16 mouse cellular contexts compared by ENCODE assay signal in the genomic region with DNA sequence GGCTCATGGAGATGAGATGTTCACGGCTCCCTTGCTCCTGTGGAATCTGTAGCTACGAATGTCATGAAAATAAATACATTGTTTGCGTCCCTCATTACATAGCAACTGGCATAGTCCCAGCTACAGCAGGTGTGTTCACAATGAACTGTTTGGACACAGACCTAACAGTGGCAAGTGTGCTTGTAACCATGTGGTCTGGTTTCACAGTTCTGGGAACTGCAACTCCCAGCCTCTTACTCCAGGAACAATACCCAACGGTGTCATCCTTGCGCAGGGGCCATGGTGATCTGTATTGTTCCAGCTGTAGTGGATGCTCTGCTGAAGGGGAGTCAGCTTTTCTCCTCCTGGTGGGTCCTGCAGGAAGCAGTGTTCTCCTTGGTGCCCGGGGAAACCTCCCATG. TPM values are rescaled to one million over a fixed set of nuclear protein-coding genes. Genes with fewer than 3 reads are reported as not detected.
DNase-seq lines count a peak whose midpoint lies in the region; ATAC-seq and TF ChIP-seq lines count a peak whose summit lies in the region.
"Had no signal": no experiment of that assay in that cellular context is flagged by ENCODE, and none has a peak within 500 bp of the region (broad histone marks: within the 10 kb centered on the region; RNA-seq: fewer than 3 reads in every experiment).

No protein-coding gene starts in this region.

- peaks cover 24% of the 10 kb centered on the region for H3K36me3 ChIP-seq in intestine, embryonic 15.5 days

- H3K4me1 ChIP-seq in cerebellum, adult 2 months (ENCODE audit: control insufficient read depth, insufficient read depth, low read length): peaks cover 35% of the 10 kb centered on the region
- peaks cover 4% of the 10 kb centered on the region; the same call in 1 of the 2 replicates for H3K4me1 ChIP-seq in intestine, embryonic 15.5 days (replicated peaks)

- 15% methylated on average over 6 of the region's 6 CpGs for WGBS in cerebellum, adult 2 months
- 88% methylated on average over 6 of the region's 6 CpGs for WGBS in intestine, embryonic 15.5 days

- no peak for ATAC-seq in intestine, embryonic 15.5 days
- ATAC-seq: forebrain, embryonic 13.5 days; intestine, postnatal 0 days had no signal

- TF ChIP-seq POLR2A in cerebellum, adult 2 months (IDR thresholded peaks at IDR 0.05; ENCODE audit: borderline replicate concordance, insufficient read depth, low read length): no peak

- DNase-seq in cerebellum, adult 2 months: peak; percentile 42 to 47
- no peak for DNase-seq in cerebellum, adult 8-10 months
- no peak for DNase-seq in layer of hippocampus, adult 2 months (ENCODE audit: low spot score in 2 of 2)
- no peak for DNase-seq in layer of hippocampus, adult 9-11 months
- DNase-seq in cerebellum, postnatal 36 days: peak; percentile 23 to 45
- DNase-seq in left cerebral cortex, adult 8-10 months (ENCODE audit: low spot score in 2 of 2): no peak
- DNase-seq: adrenal gland, postnatal 10 days; gastrocnemius, adult 2 months; gastrocnemius, postnatal 25 days; heart, postnatal 36 days had no signal

- no peaks in the 10 kb centered on the region for H3K9me3 ChIP-seq in intestine, embryonic 15.5 days
- H3K9me3 ChIP-seq: embryonic facial prominence, embryonic 10.5 days; forebrain, embryonic 13.5 days; heart, embryonic 12.5 days; hindbrain, embryonic 15.5 days had no signal

- no peaks in the 10 kb centered on the region for H3K27me3 ChIP-seq in cerebellum, adult 2 months (ENCODE audit: control insufficient read depth, insufficient read depth, low read length)
- no peaks in the 10 kb centered on the region for H3K27me3 ChIP-seq in intestine, embryonic 15.5 days (replicated peaks)
- H3K27me3 ChIP-seq: forebrain, embryonic 13.5 days; heart, embryonic 12.5 days; hindbrain, embryonic 15.5 days had no signal

- no peak overlapping the region for H3K4me3 ChIP-seq in cerebellum, adult 2 months (replicated peaks; ENCODE audit: insufficient read depth, low read depth, low read length)
- H3K4me3 ChIP-seq in layer of hippocampus, adult 2 months: no peak overlapping the region
- H3K4me3 ChIP-seq in intestine, embryonic 15.5 days (replicated peaks): no peak overlapping the region
- H3K4me3 ChIP-seq: embryonic facial prominence, embryonic 10.5 days; forebrain, embryonic 13.5 days; gastrocnemius, adult 2 months; heart, embryonic 12.5 days; hindbrain, embryonic 15.5 days had no signal

- H3K4me2 ChIP-seq in intestine, embryonic 15.5 days (replicated peaks): no peak overlapping the region
- H3K4me2 ChIP-seq: forebrain, embryonic 13.5 days; heart, embryonic 12.5 days; hindbrain, embryonic 15.5 days had no signal

- 0 out of 2 replicates have a peak, but pooled peaks have one; percentile 4 for TF ChIP-seq CTCF in cerebellum, adult 2 months (IDR thresholded peaks at IDR 0.05; ENCODE audit: borderline replicate concordance, insufficient read depth, low read depth, low read length)
- no peak for TF ChIP-seq CTCF in layer of hippocampus, adult 2 months (conservative IDR thresholded peaks at IDR 0.05)

- peak overlapping the region; percentile 91 for H3K27ac ChIP-seq in cerebellum, adult 2 months (ENCODE audit: insufficient read depth, low read length)
- peak overlapping the region; percentile 76; the same call in 1 of the 2 replicates for H3K27ac ChIP-seq in layer of hippocampus, adult 2 months
- H3K27ac ChIP-seq in intestine, embryonic 15.5 days: no peak overlapping the region
- H3K27ac ChIP-seq: embryonic facial prominence, embryonic 10.5 days; forebrain, embryonic 13.5 days; gastrocnemius, adult 2 months; hindbrain, embryonic 15.5 days had no signal

- no peak overlapping the region for H3K9ac ChIP-seq in intestine, embryonic 15.5 days
- H3K9ac ChIP-seq: heart, embryonic 12.5 days; hindbrain, embryonic 15.5 days had no signal

RNA-seq across cellular contexts. Expression of a gene that starts 4.0 kb away (rescaled TPM):
- 72.7 and 74.7 TPM in 2 replicates for polyA plus RNA-seq in cerebellum, adult 2 months (2012; rRNA removed)
- total RNA-seq in layer of hippocampus, adult 2 months (2021): 10 to 100 TPM; 48.0 to 48.9 TPM
- polyA plus RNA-seq in intestine, embryonic 15.5 days (2015; fragmentation: Nextera tagmentation; extraction: Ambion mirVana): 44.5 and 45.5 TPM in 2 replicates
- total RNA-seq in left cerebral cortex, adult 8-10 months (2022): 10 to 100 TPM; 45.2 to 52.4 (median 48.4) TPM

RNA-seq across cellular contexts. Expression of a gene that starts 34.2 kb away (rescaled TPM):
- 922 and 988 TPM in 2 replicates for polyA plus RNA-seq in cerebellum, adult 2 months (2012; rRNA removed)
- 100 to 1,000 TPM; 879 to 882 TPM for total RNA-seq in layer of hippocampus, adult 2 months (2021)
- 73.3 and 82.9 TPM in 2 replicates for polyA plus RNA-seq in intestine, embryonic 15.5 days (2015; fragmentation: Nextera tagmentation; extraction: Ambion mirVana)
- 100 to 1,000 TPM; 738 to 833 (median 788) TPM for total RNA-seq in left cerebral cortex, adult 8-10 months (2022)

RNA-seq across cellular contexts. Expression of a gene that starts 42.2 kb away (rescaled TPM):
- 264 and 287 TPM in 2 replicates for polyA plus RNA-seq in cerebellum, adult 2 months (2012; rRNA removed)
- total RNA-seq in layer of hippocampus, adult 2 months (2021): 100 to 1,000 TPM; 113 to 127 TPM
- polyA plus RNA-seq in intestine, embryonic 15.5 days (2015; fragmentation: Nextera tagmentation; extraction: Ambion mirVana): 43.0 and 44.9 TPM in 2 replicates
- 100 to 1,000 TPM in 1 of 4 experiments, 10 to 100 TPM in 3; 85.4 to 106 (median 97.1) TPM for total RNA-seq in left cerebral cortex, adult 8-10 months (2022)

Comparison
In these comparisons a context has a peak if more than half of its experiments do, and no peak if none do; other contexts are left out.
1. DNase-seq: peak in cerebellum, adult 2 months (2 of 2) and cerebellum, postnatal 36 days (2 of 2); none in cerebellum, adult 8-10 months (single experiment), layer of hippocampus, adult 2 months (0 of 2), layer of hippocampus, adult 9-11 months (single experiment) and left cerebral cortex, adult 8-10 months (0 of 2).